Mouse (Mus musculus) hindbrain, postnatal 0 days (tissue): ENCODE measurements around the gene Socs5. TPM values are rescaled to one million over a fixed set of nuclear protein-coding genes. Genes with fewer than 3 reads are reported as not detected.
A peak's percentile ranks its signal among the peaks of the same experiment; 100 is the strongest.

Experiments
- ATAC-seq: fragments of 200-750 bp; cut with Nextera tagmentation; 2 replicates; pipeline ENCODE4 v1.8.0; 2017; ENCODE audit warnings: mild to moderate bottlenecking, moderate TSS enrichment, moderate library complexity
- DNase-seq: peaks from one replicate; pipeline ENCODE4 v3.0.0-alpha.2; 2015; ENCODE audit warnings: low spot score
- H3K27ac ChIP-seq: fragments of 300-500 bp; sonication (generic); 2 replicates; pipeline ENCODE4 v1.5.1; 2014; ENCODE audit warnings: mild to moderate bottlenecking
- H3K27me3 ChIP-seq: fragments of 300-500 bp; sonication (generic); 2 replicates; pipeline ENCODE4 v1.6.1; 2014; ENCODE audit warnings: low read length, mixed read lengths; ENCODE audit not compliant: insufficient read depth
- H3K36me3 ChIP-seq: fragments of 300-500 bp; sonication (generic); 2 replicates; pipeline ENCODE4 v1.6.1; 2014; ENCODE audit warnings: low read length, mixed read lengths; ENCODE audit not compliant: insufficient read depth
- H3K4me1 ChIP-seq: fragments of 300-500 bp; sonication (generic); 2 replicates; pipeline ENCODE4 v1.6.1; 2014; ENCODE audit warnings: antibody characterized with exemption, low read length, mixed read lengths; ENCODE audit not compliant: insufficient read depth
- H3K4me2 ChIP-seq: fragments of 300-500 bp; sonication (generic); 2 replicates; pipeline ENCODE4 v1.6.1; 2014; ENCODE audit warnings: low read depth, mild to moderate bottlenecking, low read length, moderate library complexity, mixed read lengths
- H3K4me3 ChIP-seq: fragments of 300-500 bp; sonication (generic); 2 replicates; pipeline ENCODE4 v1.5.1; 2014; ENCODE audit warnings: low read length
- H3K9ac ChIP-seq: fragments of 300-500 bp; sonication (generic); replicated peaks from 2 replicates; pipeline ENCODE4 v1.6.1; 2014; ENCODE audit warnings: mild to moderate bottlenecking, low read length, moderate library complexity, mixed read lengths
- H3K9me3 ChIP-seq: fragments of 300-500 bp; sonication (generic); 2 replicates; pipeline ENCODE4 v1.6.1; 2016; ENCODE audit warnings: low read length, mixed read lengths
- CTCF ChIP-seq: IDR thresholded peaks from 2 replicates; pipeline ENCODE4 v1.5.1; 2016; ENCODE audit warnings: antibody characterized with exemption, control low read depth, low read depth
- WGBS: fragments of 180-500 bp; shearing (Covaris S2); extraction: QIAGEN DNeasy Blood & Tissue Kit; methylation state at CpG from one replicate; pipeline ENCODE4 v1.1.7; 2014; 5-methylcytosine and 5-hydroxymethylcytosine counted together
- polyA plus RNA-seq: library from polyadenylated mRNA; unstranded; fragments of >200 nt; fragmentation: Nextera tagmentation; extraction: Ambion mirVana; gene quantifications from 2 replicates; pipeline ENCODE4 v1.2.1, GENCODE M21; 2015
- total RNA-seq: library from RNA; depleted of rRNA; stranded (reverse); fragments of >200 nt; gene quantifications from 2 replicates; pipeline ENCODE4 v1.2.3, GENCODE M21; 2014

Gene Socs5
- total and polyA plus RNA-seq, 2 experiments from 2014 or later: 12.3 to 18.9 TPM

GRCm38 (mm10) chr17:87125344-87125743, 17.9 kb downstream of the Socs5 start:
- Histone ChIP-seq H3K9ac (no peak overlapping the region), H3K36me3 (no peaks in the 10 kb centered on the region), H3K27me3 (no peaks in the 10 kb centered on the region), H3K9me3 (no peaks in the 10 kb centered on the region), H3K4me3 (peak overlapping the region; percentile 18; the same call in 1 of the 2 replicates), H3K27ac (no peak overlapping the region), H3K4me2 (peak overlapping the region; percentile 48), H3K4me1 (no peaks in the 10 kb centered on the region; the same call in 1 of the 2 replicates)
- peak; percentile 40; the same call in 1 of the 2 replicates for ATAC-seq
- WGBS: 74% methylated on average over 24 of the region's 24 CpGs
- no peak for DNase-seq
- no peak for TF ChIP-seq CTCF

GRCm38 (mm10) chr17:87132258-87132657, 24.8 kb downstream of the Socs5 start:
- H3K9me3 ChIP-seq: no peaks in the 10 kb centered on the region
- ATAC-seq: no peak
- DNase-seq: no peak

GRCm38 (mm10) chr17:87133823-87134222, 26.3 kb downstream of the Socs5 start:
- Histone ChIP-seq H3K27ac (no peak overlapping the region), H3K27me3 (no peaks in the 10 kb centered on the region), H3K9me3 (no peaks in the 10 kb centered on the region), H3K4me3 (no peak overlapping the region), H3K4me2 (no peak overlapping the region), H3K9ac (no peak overlapping the region), H3K4me1 (no peaks in the 10 kb centered on the region), H3K36me3 (0 out of 2 replicates have a peak, but pooled peaks cover 13% of the 10 kb centered on the region)
- 65% methylated on average over 23 of the region's 23 CpGs for WGBS
- peak; percentile 24; the same call in 1 of the 2 replicates for TF ChIP-seq CTCF
- ATAC-seq (no peak), DNase-seq (no peak)

More at GRCm38 (mm10) chr17:87132258-87132657, 24.8 kb downstream of the Socs5 start:
- no peaks in the 10 kb centered on the region for H3K4me1 ChIP-seq
- no peaks in the 10 kb centered on the region for H3K27me3 ChIP-seq
- no peak overlapping the region for H3K27ac ChIP-seq
- 0 out of 2 replicates have a peak, but pooled peaks cover 13% of the 10 kb centered on the region for H3K36me3 ChIP-seq
- no peak overlapping the region for H3K9ac ChIP-seq
- no peak for TF ChIP-seq CTCF
- no peak overlapping the region for H3K4me2 ChIP-seq
- 81% methylated on average over 4 of the region's 4 CpGs for WGBS
- no peak overlapping the region for H3K4me3 ChIP-seq

- Histone ChIP-seq H3K9me3 (no peaks in the 10 kb centered on the region), H3K27ac (no peak overlapping the region), H3K27me3 (no peaks in the 10 kb centered on the region), H3K4me2 (no peak overlapping the region), H3K36me3 (0 out of 2 replicates have a peak, but pooled peaks cover 13% of the 10 kb centered on the region), H3K4me1 (no peaks in the 10 kb centered on the region), H3K9ac (no peak overlapping the region), H3K4me3 (no peak overlapping the region)
- DNase-seq (no peak), ATAC-seq (no peak)
- no peak for TF ChIP-seq CTCF
- 90% methylated on average over 24 of the region's 24 CpGs for WGBS
These were observed 27.2 kb downstream of the Socs5 start for GRCm38 (mm10) chr17:87134631-87135030.

GRCm38 (mm10) chr17:87135741-87136140, 28.3 kb downstream of the Socs5 start:
- Histone ChIP-seq H3K9me3 (no peaks in the 10 kb centered on the region), H3K4me1 (no peaks in the 10 kb centered on the region), H3K27ac (no peak overlapping the region), H3K4me3 (no peak overlapping the region), H3K9ac (no peak overlapping the region), H3K4me2 (no peak overlapping the region), H3K27me3 (no peaks in the 10 kb centered on the region), H3K36me3 (0 out of 2 replicates have a peak, but pooled peaks cover 13% of the 10 kb centered on the region)
- DNase-seq (no peak), ATAC-seq (no peak)
- WGBS: 85% methylated on average over 6 of the region's 6 CpGs
- no peak for TF ChIP-seq CTCF

GRCm38 (mm10) chr17:87141188-87141935, 33.9 kb downstream of the Socs5 start:
- no peak overlapping the region for H3K4me2 ChIP-seq
- no peak overlapping the region for H3K9ac ChIP-seq
- H3K4me1 ChIP-seq: no peaks in the 10 kb centered on the region
- H3K27me3 ChIP-seq: no peaks in the 10 kb centered on the region
- no peaks in the 10 kb centered on the region for H3K36me3 ChIP-seq
- ATAC-seq (no peak), DNase-seq (no peak)
- WGBS: 87% methylated on average over 9 of the region's 9 CpGs
- no peaks in the 10 kb centered on the region for H3K9me3 ChIP-seq
- TF ChIP-seq CTCF: no peak
- H3K27ac ChIP-seq: no peak overlapping the region
- no peak overlapping the region for H3K4me3 ChIP-seq

- Histone ChIP-seq H3K4me2 (no peak overlapping the region), H3K9me3 (no peaks in the 10 kb centered on the region), H3K4me3 (no peak overlapping the region), H3K27me3 (no peaks in the 10 kb centered on the region), H3K36me3 (no peaks in the 10 kb centered on the region), H3K4me1 (no peaks in the 10 kb centered on the region), H3K27ac (no peak overlapping the region), H3K9ac (no peak overlapping the region)
- 50% methylated on average over 11 of the region's 11 CpGs for WGBS
- ATAC-seq (peak; percentile 68; the same call in 1 of the 2 replicates), DNase-seq (peak; percentile 42)
- TF ChIP-seq CTCF: no peak
These were observed 34.8 kb downstream of the Socs5 start for GRCm38 (mm10) chr17:87142271-87142670.
